Mouse (Mus musculus): ENCODE results near the gene Trim43a. TPM values are rescaled to one million over a fixed set of nuclear protein-coding genes. Genes with fewer than 3 reads are reported as not detected.

Trim43a gene
- 0.05 and 0.08 TPM in 2 replicates for polyA plus RNA-seq (2012; rRNA removed)

DNA sequence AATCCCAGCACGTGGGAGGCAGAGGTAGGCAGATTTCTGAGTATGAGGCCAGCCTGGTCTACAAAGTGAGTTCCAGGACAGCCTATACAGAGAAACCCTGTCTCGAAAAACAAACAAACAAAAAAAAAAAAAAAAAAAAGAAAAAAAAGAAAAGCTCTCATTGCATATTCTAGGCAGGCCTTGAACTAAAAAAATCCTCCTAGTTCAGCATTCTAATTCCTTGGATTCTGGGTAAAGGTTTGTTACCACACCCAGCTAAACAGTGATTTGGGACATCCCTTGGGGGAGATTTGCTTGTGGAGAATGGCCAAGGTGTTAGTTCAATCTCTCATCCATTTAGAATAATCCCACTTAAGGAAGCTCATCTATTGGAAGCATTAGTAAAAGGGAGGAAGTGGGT lies at the start of gene Trim43a:
Trim43a (plus strand) TSS at position 301 of the 400 bp plus-strand sequence.

DNA sequence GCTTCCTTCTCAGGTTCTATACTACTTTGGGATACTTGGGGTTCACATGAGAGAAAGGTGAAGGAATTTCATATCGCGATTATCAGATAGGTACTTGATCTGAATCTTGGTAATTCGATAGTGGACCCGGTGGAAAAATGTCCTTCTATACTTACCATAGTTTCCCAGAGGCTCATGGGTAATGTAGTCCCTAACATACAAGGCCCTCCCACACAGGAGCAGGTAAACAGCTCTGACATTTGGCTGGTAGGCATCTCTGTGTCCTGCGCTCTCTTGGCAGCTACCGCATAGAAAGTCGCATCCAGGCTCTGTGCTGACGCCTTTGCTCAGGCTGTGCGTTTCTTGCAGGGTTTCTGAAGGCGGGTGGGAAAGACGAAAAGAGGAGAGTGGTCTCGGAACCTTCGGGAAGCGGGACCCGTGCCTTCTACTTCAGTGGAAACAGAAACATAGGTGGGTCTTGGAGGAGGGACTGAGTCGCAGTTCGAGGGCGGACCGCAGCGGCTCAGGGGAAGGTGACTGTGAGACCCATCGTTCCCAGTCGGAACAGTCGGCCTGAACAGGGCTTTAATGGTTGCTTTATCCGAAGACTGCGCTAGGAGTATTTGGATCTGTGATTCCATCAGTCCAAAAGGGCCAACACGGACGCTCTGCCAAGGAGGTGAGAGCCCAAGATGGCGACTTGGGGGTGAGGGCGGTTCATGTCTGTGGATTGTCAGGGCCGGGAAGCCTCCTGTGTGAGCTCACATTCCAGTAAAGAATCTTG lies 32.7 kb upstream of the Trim43a start, which contains the start of gene Zfp949:
Zfp949 (plus strand) TSS at position 170 of the 763 bp plus-strand sequence.

Other genes starting within 250 kb of the Trim43a start
- 9.0 and 10.0 TPM in 2 replicates for gene Snx14, start 141.9 kb upstream of the Trim43a start, polyA plus RNA-seq (2012; rRNA removed)
- gene Gm20537, start 124.3 kb upstream of the Trim43a start, polyA plus RNA-seq (2012; rRNA removed), result 0.29 TPM in 1 of 2 replicates, not detected in the other
- gene Syncrip, start 98.3 kb upstream of the Trim43a start, polyA plus RNA-seq (2012; rRNA removed), result 16.6 and 30.1 TPM in 2 replicates
- gene Zfp949, start 32.9 kb upstream of the Trim43a start, polyA plus RNA-seq (2012; rRNA removed), result 4.0 and 4.4 TPM in 2 replicates
- 16.9 and 17.9 TPM in 2 replicates for gene Mthfsl, start 139.4 kb downstream of the Trim43a start, polyA plus RNA-seq (2012; rRNA removed)
- 0.17 and 0.25 TPM in 2 replicates for gene Bcl2a1d, start 151.0 kb downstream of the Trim43a start, polyA plus RNA-seq (2012; rRNA removed)

Data from liver, embryonic 14 days (tissue).